Mouse (Mus musculus): ENCODE measurements around the gene Adat3.

- TF ChIP-seq EP300 (IDR thresholded peaks at IDR 0.05) (no peak), CTCF (IDR thresholded peaks at IDR 0.05) (no peak)
Observed at GRCm38 (mm10) chr10:80621690-80621939, 18.9 kb downstream of the Adat3 start.

All from lung, postnatal 0 days (tissue).